Mouse (Mus musculus): ENCODE data around the gene Ncam2. TPM values are rescaled to one million over a fixed set of nuclear protein-coding genes. Genes with fewer than 3 reads are reported as not detected.

Ncam2 gene
- polyA plus RNA-seq, 1 experiment from 2014 or later, result 2.1 TPM

DNA sequence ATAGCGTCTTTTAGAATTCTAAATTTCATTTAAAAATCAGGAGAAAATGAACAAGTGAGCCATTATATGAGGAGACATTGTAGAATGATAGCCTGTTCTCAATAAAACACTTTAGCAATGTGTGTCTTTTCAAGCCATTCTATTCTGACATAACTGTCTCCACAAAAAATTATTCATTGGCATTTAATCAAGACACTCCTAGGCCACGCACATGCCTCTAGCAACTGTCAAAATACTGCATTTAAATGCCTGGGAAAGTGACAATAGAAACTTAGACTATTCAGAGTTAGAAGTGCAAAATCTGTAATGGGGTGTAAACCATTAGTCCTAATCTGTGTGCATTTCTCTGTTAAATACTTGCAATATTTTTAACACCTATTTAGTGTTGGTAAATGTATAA, 456.1 kb downstream of the Ncam2 start:
- no peak overlapping the region for H3K4me2 ChIP-seq (ENCODE audit: low read depth, low read length)
- no peaks in the 10 kb centered on the region for H3K36me3 ChIP-seq (ENCODE audit: control insufficient read depth, insufficient read depth, low read length)
- WGBS, result 75% methylated on average over 2 of the region's 2 CpGs
- no peak for ATAC-seq (ENCODE audit: insufficient read depth, low FRiP score)
- no peaks in the 10 kb centered on the region for H3K9me3 ChIP-seq (replicated peaks; ENCODE audit: control insufficient read depth, low read length)
- H3K4me3 ChIP-seq (replicated peaks; ENCODE audit: low read length), result no peak overlapping the region
- no peak overlapping the region for H3K9ac ChIP-seq (ENCODE audit: low read length)
- no peaks in the 10 kb centered on the region for H3K4me1 ChIP-seq (ENCODE audit: control insufficient read depth, insufficient read depth, low read length)
- no peaks in the 10 kb centered on the region for H3K27me3 ChIP-seq (ENCODE audit: control insufficient read depth, insufficient read depth, low read length)
- H3K27ac ChIP-seq (ENCODE audit: low read length), result no peak overlapping the region

DNA sequence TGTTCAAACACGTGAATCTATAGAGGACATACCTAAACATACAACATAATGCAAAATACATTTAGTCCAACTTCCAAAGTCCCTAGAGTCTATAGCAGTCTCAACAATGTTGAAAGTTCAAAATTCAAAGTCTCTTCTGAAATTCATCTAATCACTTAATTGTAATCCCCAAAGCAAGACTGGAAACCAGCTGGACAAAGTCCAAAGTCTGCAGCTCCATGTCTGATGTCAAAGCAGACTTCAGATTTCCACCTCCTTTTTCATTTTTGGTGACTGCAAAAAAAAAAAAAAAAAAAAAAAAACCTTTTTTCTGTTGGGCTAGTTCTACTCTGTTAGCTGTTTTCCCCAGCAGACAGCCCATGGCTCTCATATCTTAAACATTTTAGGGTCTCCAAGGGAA, 473.4 kb downstream of the Ncam2 start:
- 70% methylated on average over 1 of the region's 1 CpGs for WGBS
- H3K36me3 ChIP-seq (ENCODE audit: control insufficient read depth, insufficient read depth, low read length), result no peaks in the 10 kb centered on the region

DNA sequence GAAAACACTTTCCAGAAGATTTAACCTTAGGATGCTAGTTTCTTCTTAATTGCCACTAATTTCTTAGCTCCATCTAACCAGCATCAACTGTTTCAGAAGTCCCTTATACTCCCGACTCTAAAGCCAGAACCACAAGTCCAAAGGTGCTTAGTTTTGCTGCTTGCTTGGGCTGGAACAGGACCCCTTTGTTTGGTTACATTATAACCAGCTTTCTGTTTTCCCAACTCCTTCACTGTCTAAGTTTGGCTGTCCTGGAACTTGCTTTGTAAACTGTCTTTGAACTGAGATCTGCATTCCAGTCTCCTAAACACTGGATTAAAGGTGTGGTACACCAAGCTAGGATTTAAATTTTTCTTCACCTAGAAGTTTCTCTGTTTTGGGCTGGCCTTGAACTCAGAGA, 475.0 kb downstream of the Ncam2 start:
- no peaks in the 10 kb centered on the region for H3K36me3 ChIP-seq (ENCODE audit: control insufficient read depth, insufficient read depth, low read length)
- H3K4me2 ChIP-seq (ENCODE audit: low read depth, low read length), result no peak overlapping the region
- WGBS, result 65% methylated on average over 1 of the region's 1 CpGs
- H3K27me3 ChIP-seq (ENCODE audit: control insufficient read depth, insufficient read depth, low read length), result no peaks in the 10 kb centered on the region
- no peak overlapping the region for H3K9ac ChIP-seq (ENCODE audit: low read length)
- no peaks in the 10 kb centered on the region for H3K4me1 ChIP-seq (ENCODE audit: control insufficient read depth, insufficient read depth, low read length)
- no peak for ATAC-seq (ENCODE audit: insufficient read depth, low FRiP score)
- no peak overlapping the region for H3K4me3 ChIP-seq (replicated peaks; ENCODE audit: low read length)
- H3K27ac ChIP-seq (ENCODE audit: low read length), result no peak overlapping the region
- no peaks in the 10 kb centered on the region for H3K9me3 ChIP-seq (replicated peaks; ENCODE audit: control insufficient read depth, low read length)

More for the DNA sequence above, 473.4 kb downstream of the Ncam2 start:
- H3K4me1 ChIP-seq (ENCODE audit: control insufficient read depth, insufficient read depth, low read length), result no peaks in the 10 kb centered on the region
- no peak overlapping the region for H3K4me3 ChIP-seq (replicated peaks; ENCODE audit: low read length)
- no peak overlapping the region for H3K4me2 ChIP-seq (ENCODE audit: low read depth, low read length)
- no peak overlapping the region for H3K27ac ChIP-seq (ENCODE audit: low read length)
- no peaks in the 10 kb centered on the region for H3K9me3 ChIP-seq (replicated peaks; ENCODE audit: control insufficient read depth, low read length)
- H3K9ac ChIP-seq (ENCODE audit: low read length), result no peak overlapping the region
- no peak for ATAC-seq (ENCODE audit: insufficient read depth, low FRiP score)
- H3K27me3 ChIP-seq (ENCODE audit: control insufficient read depth, insufficient read depth, low read length), result no peaks in the 10 kb centered on the region

Measured in stomach, embryonic 16.5 days (tissue).